Mouse (Mus musculus) cortical plate, adult 2 months (tissue): ENCODE data around the gene Klhl5. TPM values are rescaled to one million over a fixed set of nuclear protein-coding genes. Genes with fewer than 3 reads are reported as not detected.
"Not testable (repeated sequence)": the region's sequence is repeated elsewhere in the genome, so short reads cannot be mapped to it uniquely, and the experiment has no call there.

Source experiments
- H3K27ac ChIP-seq: fragments of 200-500 bp; 2 replicates; pipeline ENCODE4 v1.5.1; 2012; ENCODE audit warnings: low read length, control low read depth, inconsistent platforms; ENCODE audit not compliant: insufficient read depth
- H3K4me1 ChIP-seq: fragments of 200-500 bp; 2 replicates; pipeline ENCODE4 v1.6.1; 2011; ENCODE audit warnings: low read length; ENCODE audit not compliant: control insufficient read depth, insufficient read depth
- H3K4me3 ChIP-seq: fragments of 200-500 bp; 2 replicates; pipeline ENCODE4 v1.5.1; 2011; ENCODE audit warnings: mild to moderate bottlenecking, low read length, control low read depth; ENCODE audit not compliant: insufficient read depth
- CTCF ChIP-seq: fragments of 200-500 bp; IDR thresholded peaks from 2 replicates; pipeline ENCODE4 v1.5.1; 2011; ENCODE audit warnings: mild to moderate bottlenecking, control low read depth, low read length; ENCODE audit not compliant: insufficient read depth; ENCODE audit errors: extremely low read depth
- POLR2A ChIP-seq: fragments of 200-500 bp; IDR thresholded peaks from 2 replicates; pipeline ENCODE4 v1.6.1; 2011; ENCODE audit warnings: mild to moderate bottlenecking, low read length, control low read depth; ENCODE audit not compliant: insufficient read depth; ENCODE audit errors: extremely low read depth
- polyA plus RNA-seq: library from polyadenylated mRNA; depleted of rRNA; stranded (reverse); fragments of >200 nt; gene quantifications from 2 replicates; pipeline ENCODE4 v1.2.3, GENCODE M21; 2012

Klhl5 gene
- polyA plus RNA-seq, 1 experiment = 46.9 TPM

GRCm38 (mm10) chr5:65094902-65095545 is 12.3 kb upstream of the Klhl5 start:
- no peak for TF ChIP-seq POLR2A
- Histone ChIP-seq H3K27ac (no peak overlapping the region), H3K4me1 (no peaks in the 10 kb centered on the region), H3K4me3 (no peak overlapping the region)

GRCm38 (mm10) chr5:65096082-65096481 is 11.3 kb upstream of the Klhl5 start:
- no peak for TF ChIP-seq CTCF
- no peak for TF ChIP-seq POLR2A
- H3K4me1 ChIP-seq = no peaks in the 10 kb centered on the region
- H3K4me3 ChIP-seq = no peak overlapping the region
- no peak overlapping the region for H3K27ac ChIP-seq

GRCm38 (mm10) chr5:65096805-65097204 is 10.5 kb upstream of the Klhl5 start:
- TF ChIP-seq CTCF (no peak), POLR2A (no peak)
- H3K4me3 ChIP-seq = no peak overlapping the region
- no peak overlapping the region for H3K27ac ChIP-seq
- H3K4me1 ChIP-seq = no peaks in the 10 kb centered on the region

DNA sequence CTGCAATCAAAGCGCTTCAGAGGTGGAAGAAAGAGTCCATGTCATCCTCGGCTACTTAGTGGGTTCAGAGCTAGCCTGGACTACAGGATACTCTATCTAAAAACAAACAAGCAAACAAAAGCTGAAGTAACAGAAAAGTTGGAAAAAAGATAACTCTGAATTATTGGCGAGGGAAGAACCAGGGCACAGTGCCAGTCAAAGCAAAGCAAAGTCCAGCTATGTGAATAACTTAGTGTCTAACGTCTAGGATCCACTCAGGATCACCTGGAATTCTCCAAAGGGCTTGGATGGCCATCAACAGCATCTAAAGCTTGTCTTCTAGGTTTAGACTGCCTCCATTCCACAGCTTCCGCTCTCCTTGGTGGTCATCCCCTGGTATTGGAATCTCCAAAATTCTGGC is 9.9 kb upstream of the Klhl5 start:
- H3K27ac ChIP-seq = no peak overlapping the region

GRCm38 (mm10) chr5:65100002-65100401 is 7.3 kb upstream of the Klhl5 start:
- Histone ChIP-seq H3K4me3 (no peak overlapping the region), H3K4me1 (no peaks in the 10 kb centered on the region), H3K27ac (no peak overlapping the region)
- no peak for TF ChIP-seq POLR2A
- no peak for TF ChIP-seq CTCF

More for the DNA sequence above, 9.9 kb upstream of the Klhl5 start:
- TF ChIP-seq POLR2A = no peak
- TF ChIP-seq CTCF = no peak
- no peak overlapping the region for H3K4me3 ChIP-seq
- no peaks in the 10 kb centered on the region for H3K4me1 ChIP-seq

GRCm38 (mm10) chr5:65101209-65101608 is 6.1 kb upstream of the Klhl5 start:
- Histone ChIP-seq H3K4me1 (no peaks in the 10 kb centered on the region), H3K27ac (no peak overlapping the region), H3K4me3 (no peak overlapping the region)
- no peak for TF ChIP-seq POLR2A
- no peak for TF ChIP-seq CTCF

DNA sequence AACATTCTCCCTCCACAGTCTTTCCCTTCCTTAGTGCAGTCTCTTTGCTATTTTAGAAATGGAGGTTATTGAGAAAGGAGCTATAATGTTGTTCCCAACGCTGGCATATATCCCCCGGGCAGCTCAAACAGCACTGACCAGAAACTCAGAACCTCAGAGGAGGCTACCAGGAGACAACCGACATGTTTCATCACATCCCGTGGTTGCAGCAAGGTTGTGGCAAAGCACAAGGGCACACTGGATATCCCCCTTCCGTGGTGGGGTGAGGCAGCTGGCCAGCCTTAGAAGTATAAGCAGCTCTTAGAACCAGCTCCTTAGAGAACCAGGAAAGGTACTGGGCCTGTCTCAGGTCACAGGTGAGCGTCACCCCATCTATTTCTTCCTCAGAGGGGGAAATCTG is 5.7 kb upstream of the Klhl5 start:
- no peak overlapping the region for H3K27ac ChIP-seq
- H3K4me3 ChIP-seq = no peak overlapping the region
- no peak for TF ChIP-seq POLR2A
- TF ChIP-seq CTCF = no peak
- no peaks in the 10 kb centered on the region for H3K4me1 ChIP-seq

- Histone ChIP-seq H3K4me1 (no peaks in the 10 kb centered on the region), H3K4me3 (no peak overlapping the region), H3K27ac (no peak overlapping the region)
- no peak for TF ChIP-seq CTCF
- TF ChIP-seq POLR2A = no peak
These were observed 5.2 kb upstream of the Klhl5 start for GRCm38 (mm10) chr5:65102026-65102640.

GRCm38 (mm10) chr5:65102641-65103042 is 4.7 kb upstream of the Klhl5 start:
- Histone ChIP-seq H3K4me1 (no peaks in the 10 kb centered on the region), H3K27ac (no peak overlapping the region), H3K4me3 (no peak overlapping the region)
- TF ChIP-seq POLR2A (no peak), CTCF (no peak)

DNA sequence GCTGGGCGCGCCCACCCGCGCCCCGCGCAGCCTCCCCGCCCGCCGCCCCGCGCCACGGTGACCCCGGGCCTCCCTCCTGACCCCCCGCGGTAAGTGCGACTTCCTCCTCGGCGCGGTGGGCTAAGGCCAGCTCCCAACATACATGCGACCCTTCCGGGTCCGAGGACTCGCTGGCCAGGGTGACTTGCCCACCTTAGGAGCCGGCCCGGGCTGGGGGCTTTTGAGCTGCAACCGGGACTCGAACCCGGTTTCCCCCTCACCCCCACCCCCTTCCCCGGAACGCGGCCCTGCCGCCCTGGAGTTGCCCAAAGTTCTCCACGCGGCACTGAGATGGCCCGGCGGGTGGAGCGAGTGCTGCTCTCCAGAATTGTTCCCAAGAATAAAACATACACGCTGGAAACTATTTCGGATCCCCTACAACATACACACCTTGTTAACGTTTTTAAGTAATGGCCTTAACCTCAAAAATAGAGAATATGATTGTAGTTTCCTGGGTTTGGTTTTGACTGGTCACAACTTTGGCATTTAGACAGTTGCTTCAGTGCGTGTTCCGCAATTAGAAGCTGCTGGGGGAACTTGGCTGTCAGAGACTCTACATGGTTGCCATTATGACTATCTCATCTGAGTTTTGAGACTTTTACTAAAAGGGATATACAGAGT is 564 bp downstream of the Klhl5 start:
- no peak overlapping the region for H3K27ac ChIP-seq
- 0 out of 2 replicates have a peak, but pooled peaks cover 2% of the 10 kb centered on the region for H3K4me1 ChIP-seq
- TF ChIP-seq CTCF (no peak), POLR2A (no peak)
- peak overlapping the region; percentile 37 for H3K4me3 ChIP-seq

DNA sequence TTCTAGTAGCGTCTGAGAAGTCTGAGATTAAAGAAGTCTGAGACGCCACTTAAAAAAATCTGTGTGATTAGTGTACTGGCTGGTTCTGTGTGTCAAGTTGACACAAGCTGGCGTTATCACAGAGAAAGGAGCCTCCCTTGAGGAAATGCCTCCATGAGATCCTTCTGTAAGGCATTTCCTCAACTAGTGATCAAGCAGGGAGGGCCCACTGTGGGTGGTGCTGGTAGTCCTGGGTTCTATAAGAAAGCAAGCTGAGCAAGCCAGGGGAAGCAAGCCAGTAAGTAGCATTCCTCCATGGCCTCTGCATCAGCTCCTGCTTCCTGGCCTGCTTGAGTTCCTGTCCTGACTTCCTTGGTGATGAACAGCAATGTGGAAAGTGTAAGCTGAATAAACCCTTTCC is 4.9 kb downstream of the Klhl5 start:
- peak overlapping the region; percentile 1; the same call in 1 of the 2 replicates for H3K27ac ChIP-seq
- not testable (repeated sequence) for H3K4me3 ChIP-seq, H3K4me1 ChIP-seq
